ENCODE assay signal across 9 mouse cellular contexts in the genomic region with DNA sequence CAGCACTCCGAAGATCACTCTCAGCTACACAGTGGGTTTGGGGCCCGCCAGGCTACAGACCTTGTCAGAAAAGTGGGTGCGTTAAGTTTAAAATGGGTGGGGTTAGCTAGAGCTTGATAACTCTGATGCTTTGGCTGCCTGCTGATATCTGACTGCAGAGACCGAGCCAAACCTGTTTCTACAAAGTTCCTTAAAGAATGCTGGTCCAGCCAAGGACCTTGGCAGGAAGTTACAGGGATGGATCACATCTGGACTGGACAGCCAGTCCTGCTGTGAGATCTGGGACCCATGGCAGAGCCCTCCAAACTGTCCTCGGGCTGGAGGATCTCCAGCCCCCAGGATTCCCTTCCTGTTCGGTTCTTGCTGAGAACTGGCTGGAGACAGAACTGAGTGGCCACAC. TPM values are rescaled to one million over a fixed set of nuclear protein-coding genes. Genes with fewer than 3 reads are reported as not detected.
DNase-seq lines count a peak whose midpoint lies in the region; ATAC-seq and TF ChIP-seq lines count a peak whose summit lies in the region.
"Had no signal": no experiment of that assay in that cellular context is flagged by ENCODE, and none has a peak within 500 bp of the region (broad histone marks: within the 10 kb centered on the region; RNA-seq: fewer than 3 reads in every experiment).

No protein-coding gene starts in this region.

- 0 out of 2 replicates have a peak, but pooled peaks cover 4% of the 10 kb centered on the region for H3K36me3 ChIP-seq in intestine, embryonic 15.5 days
- H3K36me3 ChIP-seq: embryonic facial prominence, embryonic 12.5 days had no signal

- no peak for TF ChIP-seq CTCF in left cerebral cortex, adult 2 months (IDR thresholded peaks at IDR 0.05)

- WGBS in intestine, embryonic 15.5 days = 41% methylated on average over 6 of the region's 6 CpGs

- intact Hi-C loops in left cerebral cortex, adult 2 months (cut with DNase I) = no loop called here
- intact Hi-C loops in left cerebral cortex, postnatal 4 days (cut with DNase I) = no loop called here

- H3K4me3 ChIP-seq in left cerebral cortex, adult 2 months = no peak overlapping the region
- no peak overlapping the region for H3K4me3 ChIP-seq in intestine, embryonic 15.5 days (replicated peaks)
- H3K4me3 ChIP-seq: embryonic facial prominence, embryonic 12.5 days had no signal

- peak; percentile 48 for ATAC-seq in intestine, embryonic 15.5 days
- ATAC-seq in megakaryocyte-erythroid progenitor cell, adult 5-6 weeks (replicated peaks; ENCODE audit: low FRiP score, low TSS enrichment, poor library complexity, severe bottlenecking) = peak; percentile 56

- no peaks in the 10 kb centered on the region for H3K27me3 ChIP-seq in intestine, embryonic 15.5 days (replicated peaks)
- H3K27me3 ChIP-seq: embryonic facial prominence, embryonic 12.5 days had no signal

- no peak overlapping the region; the same call in 1 of the 2 replicates for H3K9ac ChIP-seq in intestine, embryonic 15.5 days
- H3K9ac ChIP-seq: embryonic facial prominence, embryonic 12.5 days had no signal

- H3K4me1 ChIP-seq in intestine, embryonic 15.5 days (replicated peaks) = peaks cover 65% of the 10 kb centered on the region

- H3K27ac ChIP-seq in left cerebral cortex, adult 2 months = peak overlapping the region; percentile 44; the same call in 1 of the 2 replicates
- peak overlapping the region; percentile 60 for H3K27ac ChIP-seq in intestine, embryonic 15.5 days
- H3K27ac ChIP-seq: embryonic facial prominence, embryonic 12.5 days had no signal

- DNase-seq in left cerebral cortex, adult 2 months (ENCODE audit: extremely low spot score in 1 of 2, low spot score in 2 of 2) = no peak
- no peak for DNase-seq in left cerebral cortex, postnatal 4 days
- DNase-seq in heart, adult 9 months (ENCODE audit: low spot score in 2 of 2) = peak; percentile 60 to 64
- no peak for DNase-seq in right cerebral cortex, postnatal 25 days
- no peak for DNase-seq in embryo, embryonic 11 days
- no peak for DNase-seq in gastrocnemius, adult 18-20 months (ENCODE audit: low spot score)

- peak overlapping the region; percentile 23; the same call in 1 of the 2 replicates for H3K4me2 ChIP-seq in intestine, embryonic 15.5 days (replicated peaks)
- H3K4me2 ChIP-seq: embryonic facial prominence, embryonic 12.5 days had no signal

- H3K9me3 ChIP-seq in intestine, embryonic 15.5 days = no peaks in the 10 kb centered on the region
- H3K9me3 ChIP-seq: embryonic facial prominence, embryonic 12.5 days had no signal

RNA-seq across cellular contexts. Expression of a gene that starts 18.3 kb away (rescaled TPM):
- total RNA-seq in left cerebral cortex, adult 2 months (2021) = 1 to 10 TPM; 4.9 to 5.6 TPM
- 1 to 10 TPM; 5.2 to 5.5 TPM for total RNA-seq in left cerebral cortex, postnatal 4 days (2021)
- polyA plus RNA-seq in intestine, embryonic 15.5 days (2015; fragmentation: Nextera tagmentation; extraction: Ambion mirVana) = 103 and 109 TPM in 2 replicates
- 0.42 TPM in 1 of 2 replicates, not detected in the other for total RNA-seq in megakaryocyte-erythroid progenitor cell, adult 5-6 weeks (2014; fragmentation: Nextera tagmentation)
- total RNA-seq in megakaryocyte-erythroid progenitor cell, adult 5-6 weeks (2017) = not detected in 2 replicates
- under 1 TPM; 0.48 to 0.88 TPM for total RNA-seq in gastrocnemius, adult 18-20 months (2021)

RNA-seq across cellular contexts. Expression of a gene that starts 51.0 kb away (rescaled TPM):
- 1 to 10 TPM; 9.0 to 9.2 TPM for total RNA-seq in left cerebral cortex, adult 2 months (2021)
- total RNA-seq in left cerebral cortex, postnatal 4 days (2021) = 1 to 10 TPM in 1 of 2 experiments, under 1 TPM in 1; 0.90 to 1.1 TPM
- 1.4 and 2.3 TPM in 2 replicates for polyA plus RNA-seq in intestine, embryonic 15.5 days (2015; fragmentation: Nextera tagmentation; extraction: Ambion mirVana)
- total RNA-seq in megakaryocyte-erythroid progenitor cell, adult 5-6 weeks (2014; fragmentation: Nextera tagmentation) = not detected in 2 replicates
- not detected in 2 replicates for total RNA-seq in megakaryocyte-erythroid progenitor cell, adult 5-6 weeks (2017)
- total RNA-seq in gastrocnemius, adult 18-20 months (2021) = not detected

Comparison
In these comparisons a context has a peak if more than half of its experiments do, and no peak if none do; other contexts are left out.
1. RNA of a gene that starts 51.0 kb away (total RNA-seq): 9.0 to 9.2 TPM in left cerebral cortex, adult 2 months; 0.90 to 1.1 TPM in left cerebral cortex, postnatal 4 days, not detected in megakaryocyte-erythroid progenitor cell, adult 5-6 weeks and not detected in gastrocnemius, adult 18-20 months; every median in the first group is over 4 times any median in the second.
2. DNase-seq: peak in heart, adult 9 months (2 of 2); none in left cerebral cortex, adult 2 months (0 of 2), left cerebral cortex, postnatal 4 days (single experiment), right cerebral cortex, postnatal 25 days (single experiment), embryo, embryonic 11 days (single experiment) and gastrocnemius, adult 18-20 months (single experiment).